Mouse (Mus musculus): ENCODE measurements around the gene Olfr714. TPM values are rescaled to one million over a fixed set of nuclear protein-coding genes. Genes with fewer than 3 reads are reported as not detected.
"Not testable (repeated sequence)": the region's sequence is repeated elsewhere in the genome, so short reads cannot be mapped to it uniquely, and the experiment has no call there.

The Olfr714 gene
- not detected in 2 replicates for polyA plus RNA-seq (2015; fragmentation: Nextera tagmentation; extraction: Ambion mirVana)

GRCm38 (mm10) chr7:107070681-107071080 lies at the start of gene Olfr714:
Olfr714 (plus strand) TSS chr7:107070981.
- no peak for ATAC-seq
- 94% methylated on average over 2 of the region's 2 CpGs for WGBS
- H3K9ac ChIP-seq (ENCODE audit: low read depth, low read length): no peak within 1 kb of the TSS
- no peak within 1 kb of the TSS for H3K27ac ChIP-seq (ENCODE audit: low read length)
- H3K4me3 ChIP-seq (ENCODE audit: low read depth, low read length): no peak within 1 kb of the TSS
- no peaks in the 10 kb centered on the region for H3K36me3 ChIP-seq (ENCODE audit: control insufficient read depth, insufficient read depth, low read length)
- no peaks in the 10 kb centered on the region for H3K4me1 ChIP-seq (ENCODE audit: control insufficient read depth, insufficient read depth, low read length)
- no peak within 1 kb of the TSS for H3K4me2 ChIP-seq (ENCODE audit: low read length)
- no peaks in the 10 kb centered on the region for H3K9me3 ChIP-seq (replicated peaks; ENCODE audit: control insufficient read depth, low read length, poor library complexity, severe bottlenecking)
- H3K27me3 ChIP-seq (ENCODE audit: control insufficient read depth, insufficient read depth, low read depth, low read length): no peaks in the 10 kb centered on the region

- ATAC-seq: no peak
Observed at GRCm38 (mm10) chr7:107030874-107031273, 39.9 kb upstream of the Olfr714 start, which contains the start of gene Olfr713. Olfr713 (plus strand) TSS chr7:107031174.

GRCm38 (mm10) chr7:107039934-107040563 lies 30.7 kb upstream of the Olfr714 start:
- Histone ChIP-seq H3K4me2 (ENCODE audit: low read length) (no peak overlapping the region), H3K4me3 (ENCODE audit: low read depth, low read length) (no peak overlapping the region), H3K27ac (ENCODE audit: low read length) (no peak overlapping the region), H3K36me3 (ENCODE audit: control insufficient read depth, insufficient read depth, low read length) (no peaks in the 10 kb centered on the region), H3K4me1 (ENCODE audit: control insufficient read depth, insufficient read depth, low read length) (no peaks in the 10 kb centered on the region), H3K27me3 (ENCODE audit: control insufficient read depth, insufficient read depth, low read depth, low read length) (no peaks in the 10 kb centered on the region), H3K9me3 (replicated peaks; ENCODE audit: control insufficient read depth, low read length, poor library complexity, severe bottlenecking) (no peaks in the 10 kb centered on the region), H3K9ac (ENCODE audit: low read depth, low read length) (no peak overlapping the region)
- 85% methylated on average over 2 of the region's 2 CpGs for WGBS
- no peak for ATAC-seq

More at GRCm38 (mm10) chr7:107030874-107031273, 39.9 kb upstream of the Olfr714 start, which contains the start of gene Olfr713:
- Histone ChIP-seq H3K4me3 (ENCODE audit: low read depth, low read length) (no peak within 1 kb of the TSS), H3K4me2 (ENCODE audit: low read length) (no peak within 1 kb of the TSS), H3K27ac (ENCODE audit: low read length) (no peak within 1 kb of the TSS), H3K4me1 (ENCODE audit: control insufficient read depth, insufficient read depth, low read length) (no peaks in the 10 kb centered on the region), H3K27me3 (ENCODE audit: control insufficient read depth, insufficient read depth, low read depth, low read length) (no peaks in the 10 kb centered on the region), H3K9me3 (replicated peaks; ENCODE audit: control insufficient read depth, low read length, poor library complexity, severe bottlenecking) (no peaks in the 10 kb centered on the region), H3K36me3 (ENCODE audit: control insufficient read depth, insufficient read depth, low read length) (no peaks in the 10 kb centered on the region), H3K9ac (ENCODE audit: low read depth, low read length) (no peak within 1 kb of the TSS)
- WGBS: 85% methylated on average over 1 of the region's 1 CpGs

DNA sequence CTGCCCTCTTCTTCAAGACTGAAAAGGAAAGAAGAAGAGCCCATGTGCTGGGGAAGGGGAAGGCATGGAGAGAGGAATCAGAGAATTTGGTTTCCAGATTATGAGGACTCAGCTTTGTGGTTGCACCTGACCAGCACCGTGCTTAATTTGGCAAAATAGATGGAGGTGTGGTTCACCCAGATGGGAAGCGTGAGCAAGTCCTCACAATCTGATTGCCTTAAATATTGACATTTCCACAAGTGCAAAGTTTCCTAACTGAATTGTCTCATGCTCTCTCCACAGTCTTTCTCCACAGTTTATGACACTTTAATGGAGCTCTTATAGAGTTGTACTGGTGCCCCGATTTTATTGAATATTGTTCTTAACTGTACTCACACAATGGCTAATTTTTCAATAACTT lies 27.6 kb upstream of the Olfr714 start:
- WGBS: 91% methylated on average over 3 of the region's 3 CpGs
- H3K9ac ChIP-seq (ENCODE audit: low read depth, low read length): no peak overlapping the region

DNA sequence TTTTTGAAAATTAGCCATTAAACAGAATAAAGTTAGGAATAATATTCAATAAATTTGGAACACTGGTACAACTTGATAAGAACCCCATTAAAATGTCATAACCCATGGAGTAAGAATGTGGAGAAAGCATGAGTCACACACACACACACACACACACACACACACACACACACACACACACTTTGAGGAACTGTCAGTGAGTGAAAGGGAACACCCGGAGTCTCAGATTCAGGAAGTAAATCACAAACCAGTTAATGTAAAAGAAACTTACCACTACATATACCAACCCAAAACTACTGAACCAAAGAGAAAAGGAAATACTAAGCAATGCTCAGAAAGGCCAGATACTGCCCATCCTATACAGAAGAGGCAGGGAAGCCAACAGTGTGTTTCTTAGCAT lies 26.4 kb upstream of the Olfr714 start:
- H3K9me3 ChIP-seq (replicated peaks; ENCODE audit: control insufficient read depth, low read length, poor library complexity, severe bottlenecking): no peaks in the 10 kb centered on the region
- H3K27me3 ChIP-seq (ENCODE audit: control insufficient read depth, insufficient read depth, low read depth, low read length): no peaks in the 10 kb centered on the region
- ATAC-seq: no peak
- 86% methylated on average over 1 of the region's 1 CpGs for WGBS
- H3K9ac ChIP-seq (ENCODE audit: low read depth, low read length): no peak overlapping the region
- H3K4me1 ChIP-seq (ENCODE audit: control insufficient read depth, insufficient read depth, low read length): no peaks in the 10 kb centered on the region
- H3K27ac ChIP-seq (ENCODE audit: low read length): no peak overlapping the region
- no peak overlapping the region for H3K4me3 ChIP-seq (ENCODE audit: low read depth, low read length)
- H3K4me2 ChIP-seq (ENCODE audit: low read length): no peak overlapping the region
- H3K36me3 ChIP-seq (ENCODE audit: control insufficient read depth, insufficient read depth, low read length): no peaks in the 10 kb centered on the region

More for the DNA sequence above, 27.6 kb upstream of the Olfr714 start:
- Histone ChIP-seq H3K36me3 (ENCODE audit: control insufficient read depth, insufficient read depth, low read length) (no peaks in the 10 kb centered on the region), H3K4me1 (ENCODE audit: control insufficient read depth, insufficient read depth, low read length) (no peaks in the 10 kb centered on the region), H3K27ac (ENCODE audit: low read length) (no peak overlapping the region), H3K4me2 (ENCODE audit: low read length) (no peak overlapping the region), H3K27me3 (ENCODE audit: control insufficient read depth, insufficient read depth, low read depth, low read length) (no peaks in the 10 kb centered on the region), H3K9me3 (replicated peaks; ENCODE audit: control insufficient read depth, low read length, poor library complexity, severe bottlenecking) (no peaks in the 10 kb centered on the region), H3K4me3 (ENCODE audit: low read depth, low read length) (no peak overlapping the region)
- no peak for ATAC-seq

GRCm38 (mm10) chr7:107045833-107046232 lies 24.9 kb upstream of the Olfr714 start:
- peak; percentile 62 for ATAC-seq
- no peaks in the 10 kb centered on the region for H3K4me1 ChIP-seq (ENCODE audit: control insufficient read depth, insufficient read depth, low read length)
- H3K9ac ChIP-seq (ENCODE audit: low read depth, low read length): no peak overlapping the region
- no peaks in the 10 kb centered on the region for H3K9me3 ChIP-seq (replicated peaks; ENCODE audit: control insufficient read depth, low read length, poor library complexity, severe bottlenecking)
- H3K4me2 ChIP-seq (ENCODE audit: low read length): no peak overlapping the region
- no peak overlapping the region for H3K4me3 ChIP-seq (ENCODE audit: low read depth, low read length)
- no peak overlapping the region for H3K27ac ChIP-seq (ENCODE audit: low read length)
- no peaks in the 10 kb centered on the region for H3K36me3 ChIP-seq (ENCODE audit: control insufficient read depth, insufficient read depth, low read length)
- H3K27me3 ChIP-seq (ENCODE audit: control insufficient read depth, insufficient read depth, low read depth, low read length): no peaks in the 10 kb centered on the region
- 5% methylated on average over 5 of the region's 5 CpGs for WGBS

DNA sequence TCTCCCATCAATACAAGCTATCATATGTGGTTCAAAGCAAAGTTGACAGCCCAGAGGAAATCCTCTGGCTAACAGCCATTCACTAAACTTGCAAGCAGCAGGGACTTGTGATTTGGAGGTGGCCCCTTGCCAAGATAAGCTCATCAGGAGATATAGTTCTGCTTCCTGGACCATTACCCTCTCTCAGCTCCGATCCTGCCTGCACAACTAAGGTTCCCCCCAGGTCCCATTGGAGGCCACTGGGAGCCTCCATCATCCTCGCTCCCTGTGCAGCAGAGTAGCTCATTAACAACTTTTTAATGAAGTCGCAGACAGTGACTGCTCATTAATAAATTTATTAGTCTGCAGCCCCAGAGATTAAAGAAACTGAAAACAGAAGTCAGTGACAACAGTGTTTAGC lies 23.2 kb upstream of the Olfr714 start:
- WGBS: 37% methylated on average over 3 of the region's 3 CpGs
- Histone ChIP-seq H3K27ac (ENCODE audit: low read length) (no peak overlapping the region), H3K27me3 (ENCODE audit: control insufficient read depth, insufficient read depth, low read depth, low read length) (no peaks in the 10 kb centered on the region), H3K36me3 (ENCODE audit: control insufficient read depth, insufficient read depth, low read length) (no peaks in the 10 kb centered on the region), H3K4me3 (ENCODE audit: low read depth, low read length) (no peak overlapping the region), H3K4me1 (ENCODE audit: control insufficient read depth, insufficient read depth, low read length) (no peaks in the 10 kb centered on the region), H3K9ac (ENCODE audit: low read depth, low read length) (no peak overlapping the region), H3K9me3 (replicated peaks; ENCODE audit: control insufficient read depth, low read length, poor library complexity, severe bottlenecking) (no peaks in the 10 kb centered on the region), H3K4me2 (ENCODE audit: low read length) (no peak overlapping the region)
- no peak for ATAC-seq

DNA sequence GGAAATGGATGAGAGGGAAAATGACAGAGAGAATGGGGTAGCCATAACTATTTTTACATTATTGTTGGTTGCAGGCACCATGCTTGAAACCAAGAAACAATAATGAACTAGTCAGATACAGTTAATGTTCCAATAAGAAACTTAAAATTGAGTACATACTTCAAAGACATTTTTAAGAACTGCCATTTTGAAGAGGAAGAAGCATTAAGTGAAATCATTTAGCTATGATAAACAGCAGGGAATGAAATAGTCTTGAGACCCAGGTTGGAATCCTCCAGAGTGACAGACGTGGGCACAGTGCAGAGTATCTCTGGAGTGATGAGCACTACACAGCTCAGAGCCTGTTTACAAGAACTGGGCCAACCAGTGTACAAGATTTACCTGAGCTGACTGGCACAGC lies 22.1 kb downstream of the Olfr714 start, which contains the start of gene Olfr17:
TSS of gene Olfr17 (plus strand) at position 301 of the 400 bp plus-strand sequence.
- 31% methylated on average over 1 of the region's 1 CpGs for WGBS
- ATAC-seq: no peak
- no peaks in the 10 kb centered on the region for H3K27me3 ChIP-seq (ENCODE audit: control insufficient read depth, insufficient read depth, low read depth, low read length)
- no peak within 1 kb of the TSS for H3K9ac ChIP-seq (ENCODE audit: low read depth, low read length)
- H3K4me2 ChIP-seq (ENCODE audit: low read length): no peak within 1 kb of the TSS
- no peaks in the 10 kb centered on the region for H3K9me3 ChIP-seq (replicated peaks; ENCODE audit: control insufficient read depth, low read length, poor library complexity, severe bottlenecking)
- no peaks in the 10 kb centered on the region for H3K36me3 ChIP-seq (ENCODE audit: control insufficient read depth, insufficient read depth, low read length)
- no peaks in the 10 kb centered on the region for H3K4me1 ChIP-seq (ENCODE audit: control insufficient read depth, insufficient read depth, low read length)
- H3K4me3 ChIP-seq (ENCODE audit: low read depth, low read length): no peak within 1 kb of the TSS
- H3K27ac ChIP-seq (ENCODE audit: low read length): no peak within 1 kb of the TSS

- not testable (repeated sequence) for H3K4me2 ChIP-seq (ENCODE audit: low read length); H3K27me3 ChIP-seq (ENCODE audit: control insufficient read depth, insufficient read depth, low read depth, low read length); H3K9me3 ChIP-seq (replicated peaks; ENCODE audit: control insufficient read depth, low read length, poor library complexity, severe bottlenecking); H3K9ac ChIP-seq (ENCODE audit: low read depth, low read length); H3K4me1 ChIP-seq (ENCODE audit: control insufficient read depth, insufficient read depth, low read length); H3K4me3 ChIP-seq (ENCODE audit: low read depth, low read length); H3K36me3 ChIP-seq (ENCODE audit: control insufficient read depth, insufficient read depth, low read length); H3K27ac ChIP-seq (ENCODE audit: low read length); ATAC-seq
- 80% methylated on average over 1 of the region's 2 CpGs for WGBS
Observed at GRCm38 (mm10) chr7:107110269-107110668, 39.5 kb downstream of the Olfr714 start, which contains the start of gene Olfr715b. Olfr715b (minus strand) TSS chr7:107110369.
